ENCODE assay signal across 25 mouse cellular contexts in the genomic region with DNA sequence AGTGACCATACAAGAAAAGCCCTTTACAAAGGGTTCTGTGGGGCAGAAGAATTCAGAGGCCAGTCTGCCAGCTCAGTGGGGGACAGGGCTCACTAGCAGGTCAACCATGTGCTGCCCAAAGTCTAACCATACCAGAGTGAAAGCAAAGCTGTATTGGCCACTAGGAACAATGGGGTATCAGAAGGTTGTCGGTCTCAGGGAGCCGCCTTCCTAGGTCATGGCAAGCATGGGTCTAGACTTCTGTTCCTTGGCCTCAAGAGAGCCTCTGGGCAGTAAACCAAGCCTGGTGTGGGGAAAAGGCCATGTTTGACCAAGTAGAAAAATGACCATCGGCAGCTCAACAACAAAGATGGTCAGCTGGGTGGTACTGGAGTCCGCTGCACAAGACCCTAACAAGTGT. TPM values are rescaled to one million over a fixed set of nuclear protein-coding genes. Genes with fewer than 3 reads are reported as not detected.
DNase-seq lines count a peak whose midpoint lies in the region; ATAC-seq and TF ChIP-seq lines count a peak whose summit lies in the region.
"Had no signal": no experiment of that assay in that cellular context is flagged by ENCODE, and none has a peak within 500 bp of the region (broad histone marks: within the 10 kb centered on the region; RNA-seq: fewer than 3 reads in every experiment).

No protein-coding gene starts in this region.

- no peak overlapping the region for H3K27ac ChIP-seq in kidney, embryonic 14.5 days (ENCODE audit: low read depth, low read length)
- H3K27ac ChIP-seq in MEL (ENCODE audit: control insufficient read depth, low read depth, low read length) = no peak overlapping the region
- H3K27ac ChIP-seq: forebrain, embryonic 12.5 days; hindbrain, embryonic 12.5 days; left cerebral cortex, adult 2 months; limb, embryonic 13.5 days; midbrain, embryonic 10.5 days; neural tube, embryonic 13.5 days had no signal

- TF ChIP-seq CTCF in MEL (IDR thresholded peaks at IDR 0.05 in 2 of 3, conservative IDR thresholded peaks at IDR 0.05 in 1 of 3; ENCODE audit: control insufficient read depth in 1 of 3, insufficient read depth in 1 of 3, low read depth in 2 of 3, low read length in 3 of 3, poor library complexity in 1 of 3, severe bottlenecking in 1 of 3) = no peak

- peaks cover 55% of the 10 kb centered on the region for H3K36me3 ChIP-seq in kidney, embryonic 14.5 days (ENCODE audit: control insufficient read depth, insufficient read depth, low read length)
- peaks cover 0 to 3% of the 10 kb centered on the region in 2 experiments; a peak in 3 of 4 replicates for H3K36me3 ChIP-seq in MEL (ENCODE audit: control insufficient read depth in 1 of 2, insufficient read depth in 2 of 2, low read length in 2 of 2)

- no peaks in the 10 kb centered on the region for H3K9me3 ChIP-seq in kidney, embryonic 14.5 days (ENCODE audit: control insufficient read depth, low read length)
- H3K9me3 ChIP-seq in MEL (replicated peaks; ENCODE audit: insufficient read depth, low read length) = no peaks in the 10 kb centered on the region
- H3K9me3 ChIP-seq: forebrain, embryonic 12.5 days; hindbrain, embryonic 12.5 days; limb, embryonic 13.5 days; midbrain, embryonic 10.5 days; neural tube, embryonic 13.5 days had no signal

- WGBS in kidney, embryonic 14.5 days = 93% methylated on average over 4 of the region's 4 CpGs

- TF ChIP-seq RAD21 in MEL (IDR thresholded peaks at IDR 0.05; ENCODE audit: low read depth, low read length) = no peak

- no peak for TF ChIP-seq EP300 in MEL (IDR thresholded peaks at IDR 0.05; ENCODE audit: low read depth in 1 of 2, low read length in 2 of 2)

- no peak overlapping the region for H3K9ac ChIP-seq in kidney, embryonic 14.5 days (ENCODE audit: low read depth, low read length)
- H3K9ac ChIP-seq in MEL (ENCODE audit: control insufficient read depth, low read depth, low read length, poor library complexity, severe bottlenecking) = no peak overlapping the region
- H3K9ac ChIP-seq: forebrain, embryonic 12.5 days; hindbrain, embryonic 12.5 days; limb, embryonic 13.5 days; neural tube, embryonic 13.5 days had no signal

- DNase-seq in adrenal gland, adult 2 months = peak; percentile 64
- DNase-seq in adrenal gland, postnatal 4 days (ENCODE audit: low spot score in 2 of 2) = no peak
- DNase-seq in kidney, adult 18-20 months = peak; percentile 53
- no peak for DNase-seq in MEL (ENCODE audit: low read depth, low spot score)
- peak; percentile 47 to 55 for DNase-seq in kidney, adult 8-10 months
- DNase-seq in frontal cortex, postnatal 10 days (ENCODE audit: low spot score in 2 of 2) = no peak
- DNase-seq in right cerebral cortex, postnatal 14 days = no peak
- DNase-seq: cerebellum, adult 8-10 months; gastrocnemius, postnatal 25 days; lung, adult 18-20 months; lung, postnatal 4 days; thymus, adult 18-20 months had no signal

- no peaks in the 10 kb centered on the region for H3K79me2 ChIP-seq in MEL (ENCODE audit: control insufficient read depth, insufficient read depth, low read length, poor library complexity)

- no peaks in the 10 kb centered on the region for H3K4me1 ChIP-seq in kidney, embryonic 14.5 days (ENCODE audit: control insufficient read depth, insufficient read depth, low read length)
- H3K4me1 ChIP-seq in MEL (ENCODE audit: control insufficient read depth in 1 of 2, insufficient read depth in 2 of 2, low read length in 2 of 2) = 0 out of 4 replicates have a peak, but pooled peaks cover 0 to 4% of the 10 kb centered on the region in 2 experiments
- H3K4me1 ChIP-seq: midbrain, embryonic 10.5 days had no signal

- ATAC-seq in kidney, embryonic 14.5 days (ENCODE audit: low FRiP score, low TSS enrichment) = no peak

- H3K4me3 ChIP-seq in kidney, embryonic 14.5 days (ENCODE audit: low read length) = no peak overlapping the region
- H3K4me3 ChIP-seq in MEL (ENCODE audit: control insufficient read depth in 1 of 2, insufficient read depth in 1 of 2, low read depth in 2 of 2, low read length in 2 of 2) = no peak overlapping the region
- H3K4me3 ChIP-seq: forebrain, embryonic 12.5 days; hindbrain, embryonic 12.5 days; left cerebral cortex, adult 2 months; limb, embryonic 13.5 days; midbrain, embryonic 10.5 days; neural tube, embryonic 13.5 days had no signal

- TF ChIP-seq POLR2A in MEL (IDR thresholded peaks at IDR 0.05; ENCODE audit: control insufficient read depth in 1 of 2, insufficient read depth in 1 of 2, low read depth in 1 of 2, low read length in 2 of 2, poor library complexity in 1 of 2) = peak in 1 of 2 experiments; percentile 37; a peak in 1 of 4 replicates

- no peak overlapping the region for H3K4me2 ChIP-seq in kidney, embryonic 14.5 days (replicated peaks; ENCODE audit: low read depth, low read length)
- H3K4me2 ChIP-seq: forebrain, embryonic 12.5 days; hindbrain, embryonic 12.5 days; limb, embryonic 13.5 days; neural tube, embryonic 13.5 days had no signal

- H3K27me3 ChIP-seq in kidney, embryonic 14.5 days (ENCODE audit: control insufficient read depth, insufficient read depth, low read length) = no peaks in the 10 kb centered on the region
- H3K27me3 ChIP-seq in MEL (ENCODE audit: control insufficient read depth in 1 of 2, insufficient read depth in 2 of 2, low read length in 2 of 2) = no peaks in the 10 kb centered on the region
- H3K27me3 ChIP-seq: forebrain, embryonic 12.5 days; hindbrain, embryonic 12.5 days; limb, embryonic 13.5 days; neural tube, embryonic 13.5 days had no signal

TF ChIP-seq in MEL, 35 proteins besides CTCF, POLR2A, EP300 and RAD21:
- peak; percentile 66; the same call in 1 of the 2 replicates for TF ChIP-seq POLR2AphosphoS2 (IDR thresholded peaks at IDR 0.05; ENCODE audit: low read length)
- TF ChIP-seq UBTF (IDR thresholded peaks at IDR 0.05; ENCODE audit: borderline replicate concordance, insufficient read depth, low read depth, low read length) = no peak

RNA-seq across cellular contexts. Expression of a gene that starts 13.2 kb away (rescaled TPM):
- 100 to 1,000 TPM in 1 of 2 experiments, 10 to 100 TPM in 1; 52.0 to 120 TPM for total RNA-seq in adrenal gland, adult 2 months (2021)
- 233 and 404 TPM in 2 replicates for polyA plus RNA-seq in adrenal gland, adult 2 months (2012; rRNA removed)
- total RNA-seq in adrenal gland, postnatal 4 days (2021) = 10 to 100 TPM; 78.2 to 81.1 TPM
- 23.1 and 45.2 TPM in 2 replicates for polyA plus RNA-seq in kidney, embryonic 14.5 days (2014; fragmentation: Nextera tagmentation; extraction: Ambion mirVana)
- 19.5 and 21.4 TPM in 2 replicates for total RNA-seq in MEL (2012; rRNA removed)
- 10 to 100 TPM in 1 of 2 experiments, not detected in 1; 28.0 TPM for polyA plus RNA-seq in MEL (2012; ENCODE audit: insufficient read depth in 1 of 2, insufficient read length in 2 of 2, low read depth in 1 of 2, low replicate concordance in 2 of 2, missing spikeins in 1 of 2)

RNA-seq across cellular contexts. Expression of a gene that starts 21.3 kb away (rescaled TPM):
- 10 to 100 TPM; 15.3 to 22.1 TPM for total RNA-seq in adrenal gland, adult 2 months (2021)
- polyA plus RNA-seq in adrenal gland, adult 2 months (2012; rRNA removed) = 15.6 and 16.2 TPM in 2 replicates
- total RNA-seq in adrenal gland, postnatal 4 days (2021) = 10 to 100 TPM; 18.2 to 20.8 TPM
- 11.0 and 13.7 TPM in 2 replicates for polyA plus RNA-seq in kidney, embryonic 14.5 days (2014; fragmentation: Nextera tagmentation; extraction: Ambion mirVana)
- 18.4 and 22.5 TPM in 2 replicates for total RNA-seq in MEL (2012; rRNA removed)
- polyA plus RNA-seq in MEL (2012; ENCODE audit: insufficient read depth in 1 of 2, insufficient read length in 2 of 2, low read depth in 1 of 2, low replicate concordance in 2 of 2, missing spikeins in 1 of 2) = 10 to 100 TPM; 18.9 to 99.9 TPM

RNA-seq across cellular contexts. Expression of a gene that starts 21.3 kb away (rescaled TPM):
- total RNA-seq in adrenal gland, adult 2 months (2021) = 10 to 100 TPM; 48.1 to 53.8 TPM
- 54.1 and 75.1 TPM in 2 replicates for polyA plus RNA-seq in adrenal gland, adult 2 months (2012; rRNA removed)
- total RNA-seq in adrenal gland, postnatal 4 days (2021) = 10 to 100 TPM; 78.2 to 82.1 TPM
- 44.5 and 59.4 TPM in 2 replicates for polyA plus RNA-seq in kidney, embryonic 14.5 days (2014; fragmentation: Nextera tagmentation; extraction: Ambion mirVana)
- total RNA-seq in MEL (2012; rRNA removed) = 44.5 and 53.4 TPM in 2 replicates
- 10 to 100 TPM in 1 of 2 experiments, not detected in 1; 96.0 TPM for polyA plus RNA-seq in MEL (2012; ENCODE audit: insufficient read depth in 1 of 2, insufficient read length in 2 of 2, low read depth in 1 of 2, low replicate concordance in 2 of 2, missing spikeins in 1 of 2)

RNA-seq across cellular contexts. Expression of a gene that starts 21.8 kb away (rescaled TPM):
- not detected for total RNA-seq in adrenal gland, adult 2 months (2021)
- 0.25 and 0.29 TPM in 2 replicates for polyA plus RNA-seq in adrenal gland, adult 2 months (2012; rRNA removed)
- not detected for total RNA-seq in adrenal gland, postnatal 4 days (2021)
- not detected in 2 replicates for polyA plus RNA-seq in kidney, embryonic 14.5 days (2014; fragmentation: Nextera tagmentation; extraction: Ambion mirVana)
- total RNA-seq in MEL (2012; rRNA removed) = not detected in 2 replicates
- not detected for polyA plus RNA-seq in MEL (2012; ENCODE audit: insufficient read depth in 1 of 2, insufficient read length in 2 of 2, low read depth in 1 of 2, low replicate concordance in 2 of 2, missing spikeins in 1 of 2)
- total RNA-seq: gastrocnemius, postnatal 25 days; layer of hippocampus, adult 8-10 months; left cerebral cortex, adult 2 months; monocyte, adult 5-6 weeks had no signal
- polyA plus RNA-seq: brain, embryonic 14.5 days; forebrain, embryonic 12.5 days; heart, postnatal 0 days; hindbrain, embryonic 12.5 days; intestine, embryonic 14.5 days; limb, embryonic 13.5 days; midbrain, embryonic 10.5 days; neural tube, embryonic 13.5 days; urinary bladder, adult 2 months had no signal

Comparison
In these comparisons a context has a peak if more than half of its experiments do, and no peak if none do; other contexts are left out.
1. DNase-seq: peak in adrenal gland, adult 2 months (single experiment), kidney, adult 18-20 months (single experiment) and kidney, adult 8-10 months (2 of 2); none in adrenal gland, postnatal 4 days (0 of 2), MEL (single experiment), frontal cortex, postnatal 10 days (0 of 2) and right cerebral cortex, postnatal 14 days (single experiment).